Mouse (Mus musculus) liver, postnatal 0 days (tissue): Measurements from ENCODE around the gene Ikzf3. TPM values are rescaled to one million over a fixed set of nuclear protein-coding genes. Genes with fewer than 3 reads are reported as not detected.

Source experiments
- ATAC-seq: fragments of 200-750 bp; cut with Nextera tagmentation; 2 replicates; pipeline ENCODE4 v1.8.0; 2017; ENCODE audit warnings: mild to moderate bottlenecking, moderate library complexity
- DNase-seq: peaks from one replicate; pipeline ENCODE4 v3.0.0-alpha.2; 2016
- H3K27ac ChIP-seq: fragments of 300-500 bp; sonication (generic); 2 replicates; pipeline ENCODE4 v1.5.1; 2014; ENCODE audit warnings: antibody characterized with exemption, moderate library complexity, mild to moderate bottlenecking, low read depth
- H3K27me3 ChIP-seq: fragments of 300-500 bp; sonication (generic); 2 replicates; pipeline ENCODE4 v1.6.1; 2014; ENCODE audit warnings: low read length, control low read depth, mixed read lengths; ENCODE audit not compliant: insufficient read depth
- H3K36me3 ChIP-seq: fragments of 300-500 bp; sonication (generic); replicated peaks from 2 replicates; pipeline ENCODE4 v1.6.1; 2014; ENCODE audit warnings: mild to moderate bottlenecking, control low read depth, low read length, moderate library complexity, mixed read lengths; ENCODE audit not compliant: insufficient read depth
- H3K4me1 ChIP-seq: fragments of 300-500 bp; sonication (generic); 2 replicates; pipeline ENCODE4 v1.6.1; 2014; ENCODE audit warnings: antibody characterized with exemption, mild to moderate bottlenecking, control low read depth; ENCODE audit not compliant: insufficient read depth
- H3K4me2 ChIP-seq: fragments of 300-500 bp; sonication (generic); 2 replicates; pipeline ENCODE4 v1.6.1; 2014; ENCODE audit warnings: low read depth, mild to moderate bottlenecking, low read length, moderate library complexity, mixed read lengths
- H3K4me3 ChIP-seq: fragments of 300-500 bp; sonication (generic); 2 replicates; pipeline ENCODE4 v1.5.1; 2014; ENCODE audit warnings: low read depth, low read length
- H3K9ac ChIP-seq: fragments of 300-500 bp; sonication (generic); replicated peaks from 2 replicates; pipeline ENCODE4 v1.6.1; 2014; ENCODE audit warnings: mild to moderate bottlenecking, moderate library complexity
- H3K9me3 ChIP-seq: fragments of 300-500 bp; sonication (generic); 2 replicates; pipeline ENCODE4 v1.6.1; 2016; ENCODE audit warnings: mild to moderate bottlenecking, control low read depth, low read length, mixed read lengths
- CTCF ChIP-seq: sonication (generic); IDR thresholded peaks from 2 replicates; pipeline ENCODE4 v1.5.1; 2016; ENCODE audit warnings: antibody characterized with exemption, low read depth
- EP300 ChIP-seq: IDR thresholded peaks from 2 replicates; pipeline ENCODE4 v1.6.1; 2016; ENCODE audit warnings: antibody characterized with exemption, low read depth, mild to moderate bottlenecking
- WGBS: fragments of 180-500 bp; shearing (Covaris S2); extraction: QIAGEN DNeasy Blood & Tissue Kit; methylation state at CpG from one replicate; pipeline ENCODE4 v1.1.7; 2014; ENCODE audit not compliant: insufficient replicate concordance; 5-methylcytosine and 5-hydroxymethylcytosine counted together
- polyA plus RNA-seq: library from polyadenylated mRNA; unstranded; fragments of >200 nt; fragmentation: Nextera tagmentation; extraction: Ambion mirVana; gene quantifications from 2 replicates; pipeline ENCODE4 v1.2.1, GENCODE M21; 2015

The Ikzf3 gene
- polyA plus RNA-seq, result 1.2 and 1.3 TPM in 2 replicates

GRCm38 (mm10) chr11:98545711-98546231, at the start of gene Ikzf3:
Ikzf3 (minus strand) TSS chr11:98546031.
- no peak for ATAC-seq
- Histone ChIP-seq H3K36me3 (no peaks in the 10 kb centered on the region), H3K9me3 (no peaks in the 10 kb centered on the region), H3K27me3 (peaks cover 75% of the 10 kb centered on the region), H3K4me1 (peaks cover 11% of the 10 kb centered on the region), H3K4me3 (peak within 1 kb of the TSS; percentile 57), H3K4me2 (peak within 1 kb of the TSS; percentile 67), H3K9ac (peak within 1 kb of the TSS; percentile 54), H3K27ac (0 out of 2 replicates have a peak within 1 kb of the TSS, but pooled peaks have one; percentile 18)
- 1% methylated on average over 58 of the region's 58 CpGs for WGBS
- peak; percentile 32 for DNase-seq
- TF ChIP-seq EP300, result no peak
- no peak for TF ChIP-seq CTCF

DNA sequence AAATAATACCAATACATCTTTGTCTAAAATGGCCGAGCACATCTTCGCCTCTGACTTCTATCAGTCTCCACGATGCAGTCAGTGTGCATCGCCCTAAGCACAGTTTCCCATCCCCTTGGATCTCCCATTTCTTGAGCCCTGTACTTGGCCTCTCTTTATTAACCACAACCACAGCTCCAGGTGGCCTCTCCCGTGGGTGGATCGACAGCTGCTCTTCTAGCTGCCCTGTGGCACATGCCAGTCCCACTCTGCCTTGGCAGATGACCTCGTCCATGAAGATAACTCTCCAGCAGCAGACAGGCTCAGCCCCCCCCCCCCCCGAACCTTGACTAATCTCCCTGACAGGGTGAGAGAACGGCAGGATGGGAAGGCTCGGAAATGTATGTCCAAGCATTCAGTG, 49.6 kb upstream of the Ikzf3 start:
- 56% methylated on average over 10 of the region's 10 CpGs for WGBS
- ATAC-seq (no peak), DNase-seq (no peak)
- Histone ChIP-seq H3K27me3 (peaks cover 25% of the 10 kb centered on the region), H3K4me2 (no peak overlapping the region), H3K36me3 (no peaks in the 10 kb centered on the region), H3K27ac (no peak overlapping the region), H3K9ac (no peak overlapping the region), H3K4me1 (peaks cover 2% of the 10 kb centered on the region; the same call in 1 of the 2 replicates), H3K9me3 (no peaks in the 10 kb centered on the region), H3K4me3 (no peak overlapping the region)
- no peak for TF ChIP-seq CTCF

- WGBS, result 60% methylated on average over 6 of the region's 6 CpGs
These were observed 49.2 kb upstream of the Ikzf3 start for GRCm38 (mm10) chr11:98595021-98595420.

DNA sequence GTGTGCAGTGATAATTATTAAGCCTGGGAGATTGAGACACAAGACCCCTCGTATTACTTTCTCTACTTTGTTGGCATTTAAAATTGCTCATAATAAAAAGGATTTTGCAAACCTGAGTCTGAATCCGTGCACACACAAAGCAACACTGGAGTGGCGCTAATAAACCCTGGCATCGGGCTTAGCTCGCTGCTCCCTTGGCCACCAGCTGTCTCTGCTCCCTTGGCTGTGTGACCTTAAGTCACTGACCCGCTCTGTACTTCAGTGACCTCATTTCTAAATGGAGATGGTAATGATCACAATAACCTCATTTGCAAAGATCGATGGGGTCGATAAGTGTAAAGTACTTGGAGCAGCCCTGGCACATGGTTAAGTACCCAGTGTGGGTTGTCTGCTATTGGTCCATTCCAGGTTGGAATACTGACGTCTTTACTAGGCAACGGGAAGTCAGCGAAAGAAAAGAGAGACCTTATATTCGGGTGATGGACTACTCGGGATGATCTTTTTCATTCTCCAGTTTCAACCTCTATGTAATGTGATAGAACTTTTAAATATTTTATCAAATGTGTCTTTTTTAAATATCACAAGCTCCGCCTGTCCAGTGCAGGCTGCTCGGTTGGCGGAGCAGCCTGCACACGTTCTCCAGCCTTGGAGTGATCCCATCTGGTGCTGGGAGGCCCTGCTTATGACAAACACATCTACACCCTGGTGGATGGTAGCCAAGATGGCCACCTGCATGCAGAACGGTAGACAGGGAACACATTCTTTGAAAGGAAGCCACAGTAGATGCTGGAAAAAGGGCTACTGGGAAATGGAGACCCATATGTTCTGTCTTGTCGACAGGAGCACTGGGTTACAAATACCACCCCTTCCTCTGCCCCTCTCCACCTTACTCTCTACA, 45.0 kb upstream of the Ikzf3 start:
- Histone ChIP-seq H3K4me1 (peaks cover 24% of the 10 kb centered on the region), H3K9me3 (no peaks in the 10 kb centered on the region), H3K4me2 (no peak overlapping the region), H3K4me3 (no peak overlapping the region), H3K9ac (no peak overlapping the region), H3K27me3 (no peaks in the 10 kb centered on the region), H3K36me3 (no peaks in the 10 kb centered on the region), H3K27ac (no peak overlapping the region)
- TF ChIP-seq CTCF, result no peak
- no peak for TF ChIP-seq EP300
- ATAC-seq (no peak), DNase-seq (no peak)
- WGBS, result 78% methylated on average over 19 of the region's 19 CpGs

More at GRCm38 (mm10) chr11:98595021-98595420, 49.2 kb upstream of the Ikzf3 start:
- DNase-seq, result no peak
- Histone ChIP-seq H3K27me3 (peaks cover 21% of the 10 kb centered on the region), H3K4me3 (no peak overlapping the region), H3K9ac (no peak overlapping the region), H3K36me3 (no peaks in the 10 kb centered on the region), H3K4me1 (peaks cover 2% of the 10 kb centered on the region; the same call in 1 of the 2 replicates), H3K27ac (no peak overlapping the region), H3K9me3 (no peaks in the 10 kb centered on the region), H3K4me2 (no peak overlapping the region)
- no peak for ATAC-seq
- no peak for TF ChIP-seq CTCF
- TF ChIP-seq EP300, result no peak

DNA sequence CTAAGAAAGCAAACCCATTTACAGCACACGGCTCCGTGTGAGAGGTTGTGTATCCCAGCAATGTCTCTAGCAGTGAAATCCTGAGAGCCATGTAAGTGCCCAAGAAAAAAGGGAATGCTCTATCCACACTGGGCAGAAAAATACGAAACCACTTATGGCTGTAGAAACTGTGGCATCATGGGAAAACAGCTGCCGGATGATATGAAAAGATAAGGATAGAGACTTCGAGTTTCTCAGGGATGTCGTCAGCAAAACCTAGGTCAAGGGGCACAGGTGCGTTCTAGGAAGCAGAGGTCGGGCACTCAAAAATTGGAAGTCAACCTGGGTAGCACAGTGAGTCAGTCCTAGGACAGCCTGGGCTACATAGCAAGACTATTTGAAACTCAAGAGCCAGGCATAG, 43.5 kb upstream of the Ikzf3 start:
- Histone ChIP-seq H3K4me3 (no peak overlapping the region), H3K4me2 (peak overlapping the region; percentile 88; the same call in 1 of the 2 replicates), H3K4me1 (peaks cover 39% of the 10 kb centered on the region), H3K27me3 (no peaks in the 10 kb centered on the region), H3K36me3 (no peaks in the 10 kb centered on the region), H3K9ac (no peak overlapping the region), H3K27ac (peak overlapping the region; percentile 95; the same call in 1 of the 2 replicates), H3K9me3 (no peaks in the 10 kb centered on the region)
- ATAC-seq, result no peak
- TF ChIP-seq EP300, result peak; percentile 9; the same call in 1 of the 2 replicates
- no peak for TF ChIP-seq CTCF
- WGBS, result 66% methylated on average over 8 of the region's 8 CpGs
- DNase-seq, result no peak

DNA sequence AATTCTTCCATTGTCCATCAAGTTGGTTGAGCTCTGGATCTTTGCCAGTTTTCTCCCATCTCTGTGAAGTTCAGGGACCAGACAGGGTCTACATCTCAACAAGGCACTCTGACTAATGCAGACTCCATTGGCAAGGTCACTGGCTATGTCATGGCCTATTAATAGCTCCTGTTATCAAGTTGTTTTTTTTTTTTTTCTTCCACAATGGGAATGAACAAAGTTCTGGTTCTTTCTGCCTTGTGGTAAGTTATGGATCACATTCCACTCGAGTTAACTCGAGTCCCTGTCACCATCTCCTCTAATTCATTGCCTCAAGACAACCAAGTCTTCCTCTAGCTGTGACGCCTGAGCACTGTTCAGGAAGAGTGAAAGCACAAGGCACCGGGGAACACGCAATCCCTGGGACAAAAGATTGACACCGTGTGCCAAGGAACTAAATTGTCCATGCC, 43.0 kb upstream of the Ikzf3 start:
- no peak overlapping the region; the same call in 1 of the 2 replicates for H3K9ac ChIP-seq

More for the DNA sequence above, 43.0 kb upstream of the Ikzf3 start:
- Histone ChIP-seq H3K4me2 (peak overlapping the region; percentile 88), H3K4me3 (no peak overlapping the region), H3K27ac (peak overlapping the region; percentile 95), H3K4me1 (peaks cover 43% of the 10 kb centered on the region), H3K27me3 (no peaks in the 10 kb centered on the region), H3K9me3 (no peaks in the 10 kb centered on the region), H3K36me3 (no peaks in the 10 kb centered on the region)
- TF ChIP-seq EP300, result no peak
- no peak for DNase-seq
- ATAC-seq, result no peak
- 55% methylated on average over 6 of the region's 6 CpGs for WGBS
